Mouse (Mus musculus): Measurements from ENCODE around the gene Itfg1.

The Itfg1 gene

DNA sequence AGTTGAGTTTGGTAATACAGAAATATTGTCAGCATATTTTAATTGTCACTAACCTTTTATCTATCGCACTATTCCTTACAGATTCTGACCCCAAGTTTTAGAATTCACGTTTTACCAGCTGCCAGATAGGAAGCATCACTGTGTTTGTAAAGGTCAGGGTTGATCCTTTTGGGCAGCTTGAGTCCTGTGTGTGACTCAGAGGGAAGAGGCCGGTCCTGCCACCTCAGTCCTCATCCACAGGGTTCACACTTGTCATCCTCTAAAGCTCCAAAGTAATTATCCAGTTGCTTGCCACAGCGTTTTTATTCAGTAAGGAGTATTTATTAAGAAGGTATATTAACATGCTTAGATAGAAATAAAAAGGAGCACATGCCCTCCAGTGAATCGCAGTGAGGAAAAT is 123.5 kb downstream of the Itfg1 start:
- DNase-seq = no peak

DNA sequence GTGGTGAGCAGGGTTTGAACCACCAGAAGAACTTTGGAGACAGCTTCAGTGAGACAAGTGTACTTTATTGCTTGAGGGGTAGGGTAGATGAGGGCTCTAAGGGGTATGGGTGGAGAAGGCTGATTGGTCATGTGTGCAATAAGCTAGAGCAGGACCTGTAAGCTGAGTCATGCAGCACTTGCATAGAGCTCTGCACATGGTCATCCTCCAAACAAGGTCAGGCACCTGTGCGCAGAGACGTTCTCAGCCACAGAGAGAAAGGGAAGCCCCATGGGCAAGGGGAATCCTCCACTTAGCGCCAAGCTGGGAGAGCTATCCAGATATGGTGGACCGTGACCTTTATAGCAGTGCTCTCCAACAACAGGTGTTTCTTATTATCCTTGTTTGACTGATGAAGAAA is 124.0 kb downstream of the Itfg1 start:
- DNase-seq = no peak

DNA sequence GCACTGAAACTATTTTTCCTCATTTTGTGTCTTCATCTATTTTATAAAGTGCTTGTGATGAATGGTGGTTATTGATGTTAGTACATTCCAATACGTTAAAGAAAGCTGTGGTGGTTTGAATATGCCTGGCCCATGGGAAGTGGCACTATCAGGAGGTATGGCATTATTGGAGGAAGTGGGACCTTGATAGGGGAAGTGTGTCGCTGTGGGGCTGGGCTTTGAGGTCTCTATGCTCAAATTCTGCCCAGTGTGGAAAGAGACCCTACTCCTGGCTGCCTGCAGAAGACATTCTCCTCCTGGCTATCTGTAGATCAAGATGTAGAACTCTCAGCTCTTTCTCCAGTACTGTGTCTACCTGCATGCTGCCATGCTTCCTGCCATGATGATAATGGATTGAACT is 133.7 kb downstream of the Itfg1 start:
- DNase-seq = no peak

DNA sequence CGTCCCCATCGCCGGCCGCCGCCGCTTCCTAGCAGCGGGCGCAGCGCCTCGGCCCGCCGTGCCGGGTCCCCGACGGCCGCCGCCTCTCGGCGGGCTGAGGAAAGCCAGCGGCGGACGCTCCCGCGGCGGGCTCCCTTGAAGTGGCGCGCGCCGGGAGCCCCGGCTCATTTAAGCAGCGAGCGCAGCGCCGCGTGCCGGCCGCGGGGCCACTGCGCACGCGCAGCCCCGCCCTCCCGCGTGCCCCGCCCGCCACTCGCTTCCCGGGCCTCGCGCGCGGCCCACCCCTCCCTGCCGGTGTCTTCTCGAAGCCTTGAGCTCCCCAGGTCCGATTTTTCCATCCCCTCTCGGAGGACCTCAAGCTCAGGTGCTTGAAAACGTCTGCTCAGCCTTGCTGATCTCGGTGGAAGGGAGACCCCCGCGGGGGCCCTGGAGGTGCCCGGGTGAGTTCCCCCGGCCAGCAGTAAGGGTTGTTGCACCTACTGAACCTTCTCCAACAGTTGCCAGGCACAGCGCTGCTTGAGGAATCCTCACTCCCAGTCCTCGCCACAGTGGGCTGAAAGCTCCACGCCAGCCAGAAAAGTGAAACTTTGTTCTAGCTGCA is 139.9 kb downstream of the Itfg1 start, which contains the start of gene Neto2:
Gene Neto2, minus strand, starts transcription at position 174 of the 601 bp plus-strand sequence.
- peak; percentile 65 to 66 for DNase-seq

DNA sequence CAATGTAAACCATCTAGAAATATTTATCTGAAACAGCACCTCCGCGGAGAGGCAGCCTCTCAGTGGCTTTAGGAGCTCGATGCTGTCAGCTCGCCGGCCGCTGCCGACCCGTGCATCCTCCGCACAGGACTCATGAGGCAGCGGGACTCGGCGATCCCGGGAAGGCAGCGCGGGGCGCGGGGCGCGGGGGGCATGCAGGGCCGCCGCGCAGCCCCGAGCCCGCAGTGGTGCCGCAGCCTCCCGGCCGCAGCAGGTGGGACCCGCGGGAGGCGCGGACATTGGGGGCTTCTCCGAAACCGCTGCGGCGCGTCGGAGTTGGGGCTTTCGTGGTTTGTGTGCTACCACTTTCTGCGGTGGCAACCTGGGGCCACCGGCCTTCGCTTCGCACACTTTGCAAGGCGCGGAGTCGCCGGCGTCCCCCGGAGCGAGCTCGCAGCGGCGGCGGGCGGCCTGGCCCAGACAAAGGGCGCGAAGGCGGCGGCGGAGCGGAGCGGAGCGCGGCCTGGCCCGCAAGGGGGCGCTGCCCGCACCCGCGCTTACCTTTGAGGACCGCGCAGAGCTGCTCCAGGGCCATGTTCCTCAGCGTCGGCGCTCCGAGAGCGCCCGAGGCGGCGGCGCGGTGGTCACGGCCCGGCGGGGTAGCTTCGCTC is 140.5 kb downstream of the Itfg1 start:
- DNase-seq = no peak

DNA sequence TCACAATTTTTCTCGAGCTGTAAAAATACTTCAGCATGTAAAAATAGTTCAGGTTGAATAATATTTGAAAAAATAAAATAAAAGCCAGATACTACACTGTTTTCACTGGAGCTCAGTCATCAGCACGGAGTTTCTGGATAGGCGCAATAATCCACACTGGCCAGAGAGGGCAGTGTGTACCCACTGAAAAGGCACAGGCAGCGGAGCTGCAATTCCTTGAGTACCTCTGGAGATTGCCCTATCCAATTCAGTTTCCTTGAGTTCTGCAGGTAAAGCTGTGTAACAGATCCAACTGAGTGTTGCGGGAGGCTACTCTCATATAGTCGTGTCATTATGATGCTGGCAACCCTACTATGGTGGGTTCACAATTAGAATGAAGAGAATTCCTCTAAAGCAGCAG is 141.7 kb downstream of the Itfg1 start:
- DNase-seq = peak; percentile 30 to 48

All from thymus, adult 18-20 months (tissue).